9 mouse cellular contexts compared by ENCODE assay signal in the genomic region with DNA sequence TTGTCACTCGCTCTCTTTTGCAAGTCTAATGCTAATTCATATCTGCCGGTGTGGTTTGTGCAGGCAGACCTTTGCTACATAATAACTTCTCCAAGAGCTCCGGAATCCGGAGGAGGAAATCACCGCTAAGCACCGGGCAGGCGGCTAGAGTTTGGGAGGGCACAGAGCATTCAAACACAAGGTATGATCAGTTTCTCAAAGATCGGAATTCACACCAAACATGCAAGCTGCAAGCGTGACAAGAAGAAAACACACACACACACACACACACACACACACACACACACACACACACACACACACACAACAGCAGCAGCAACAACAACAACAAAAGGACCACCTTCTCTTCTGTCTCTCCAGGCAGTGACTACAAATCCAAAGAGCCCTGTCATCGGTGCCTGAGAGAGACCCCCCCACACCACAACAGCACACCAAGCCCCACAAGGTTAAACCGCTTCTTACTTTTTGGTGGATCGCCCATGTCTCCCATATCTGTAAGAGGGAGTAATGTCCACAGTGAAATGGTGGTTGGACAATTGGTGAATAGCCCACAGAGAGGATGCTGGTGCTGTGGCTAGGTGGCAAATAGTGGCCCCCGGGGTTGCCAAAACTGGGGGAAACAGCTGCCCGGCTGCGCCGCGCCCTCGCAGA. TPM values are rescaled to one million over a fixed set of nuclear protein-coding genes. Genes with fewer than 3 reads are reported as not detected.
DNase-seq lines count a peak whose midpoint lies in the region; ATAC-seq lines count a peak whose summit lies in the region.
"Had no signal": no experiment of that assay in that cellular context is flagged by ENCODE, and none has a peak within 500 bp of the region (broad histone marks: within the 10 kb centered on the region; RNA-seq: fewer than 3 reads in every experiment).

No protein-coding gene starts in this region.

- intact Hi-C loops in heart, postnatal 25 days (cut with DNase I) = loop anchor here (10.0 kb wide), 1 partner anchor 396 kb away; no protein-coding TSS in a partner anchor

- no peaks in the 10 kb centered on the region for H3K4me1 ChIP-seq in heart, embryonic 11.5 days (ENCODE audit: control insufficient read depth, insufficient read depth, low read length)
- peaks cover 8% of the 10 kb centered on the region for H3K4me1 ChIP-seq in hindbrain, embryonic 15.5 days (replicated peaks)
- peaks cover 9% of the 10 kb centered on the region for H3K4me1 ChIP-seq in midbrain, embryonic 15.5 days

- no peak for DNase-seq in heart, postnatal 25 days (ENCODE audit: low spot score)
- DNase-seq in ZHBTc4 (ENCODE audit: low read depth, low spot score) (peak; percentile 26), MN1 (ENCODE audit: low spot score) (no peak)
- no peak for DNase-seq in right cerebral cortex, postnatal 10 days (ENCODE audit: low spot score in 2 of 2)
- no peak for DNase-seq in urinary bladder, adult 18-20 months (ENCODE audit: low spot score in 2 of 2)
- DNase-seq: cerebellum, adult 2 months had no signal

- no peaks in the 10 kb centered on the region for H3K9me3 ChIP-seq in heart, embryonic 11.5 days (replicated peaks; ENCODE audit: control insufficient read depth, low read length)
- H3K9me3 ChIP-seq in hindbrain, embryonic 15.5 days = no peaks in the 10 kb centered on the region
- no peaks in the 10 kb centered on the region for H3K9me3 ChIP-seq in midbrain, embryonic 15.5 days

- peak overlapping the region; percentile 58; the same call in 1 of the 2 replicates for H3K9ac ChIP-seq in heart, embryonic 11.5 days (ENCODE audit: low read depth, low read length)
- H3K9ac ChIP-seq in hindbrain, embryonic 15.5 days = no peak overlapping the region
- H3K9ac ChIP-seq in midbrain, embryonic 15.5 days = no peak overlapping the region

- ATAC-seq in heart, embryonic 11.5 days (replicated peaks; ENCODE audit: insufficient number of reproducible peaks, low FRiP score, low TSS enrichment) = peak; percentile 8; the same call in 1 of the 2 replicates
- 0 out of 2 replicates have a peak, but pooled peaks have one; percentile 46 for ATAC-seq in hindbrain, embryonic 15.5 days (ENCODE audit: low FRiP score, low read depth)
- peak; percentile 38 for ATAC-seq in midbrain, embryonic 15.5 days (replicated peaks)

- under 1% methylated on average over 18 of the region's 18 CpGs for WGBS in heart, embryonic 11.5 days (ENCODE audit: insufficient replicate concordance)
- 0% methylated on average over 18 of the region's 18 CpGs for WGBS in hindbrain, embryonic 15.5 days
- WGBS in midbrain, embryonic 15.5 days = under 1% methylated on average over 18 of the region's 18 CpGs

- H3K27ac ChIP-seq in heart, embryonic 11.5 days (ENCODE audit: low read depth, low read length) = peak overlapping the region; percentile 50; the same call in 1 of the 2 replicates
- no peak overlapping the region for H3K27ac ChIP-seq in hindbrain, embryonic 15.5 days (replicated peaks)
- 0 out of 2 replicates have a peak overlapping the region, but pooled peaks have one; percentile 15 for H3K27ac ChIP-seq in midbrain, embryonic 15.5 days

- no peaks in the 10 kb centered on the region for H3K36me3 ChIP-seq in heart, embryonic 11.5 days (ENCODE audit: control insufficient read depth, insufficient read depth, low read length)
- H3K36me3 ChIP-seq in hindbrain, embryonic 15.5 days = no peaks in the 10 kb centered on the region
- H3K36me3 ChIP-seq in midbrain, embryonic 15.5 days (replicated peaks) = no peaks in the 10 kb centered on the region

- peak overlapping the region; percentile 96 for H3K4me2 ChIP-seq in heart, embryonic 11.5 days
- peak overlapping the region; percentile 67 for H3K4me2 ChIP-seq in hindbrain, embryonic 15.5 days
- peak overlapping the region; percentile 82 for H3K4me2 ChIP-seq in midbrain, embryonic 15.5 days

- peak overlapping the region; percentile 66 for H3K4me3 ChIP-seq in heart, embryonic 11.5 days (ENCODE audit: low read depth, low read length)
- peak overlapping the region; percentile 41 for H3K4me3 ChIP-seq in hindbrain, embryonic 15.5 days
- H3K4me3 ChIP-seq in midbrain, embryonic 15.5 days = peak overlapping the region; percentile 43

- peaks cover 63% of the 10 kb centered on the region for H3K27me3 ChIP-seq in heart, embryonic 11.5 days (ENCODE audit: control insufficient read depth, insufficient read depth, low read length)
- peaks cover 78% of the 10 kb centered on the region for H3K27me3 ChIP-seq in hindbrain, embryonic 15.5 days
- peaks cover 65% of the 10 kb centered on the region for H3K27me3 ChIP-seq in midbrain, embryonic 15.5 days (replicated peaks)

RNA-seq across cellular contexts. Expression of a gene that starts 0.4 kb away (rescaled TPM):
- 8.4 and 13.9 TPM in 2 replicates for polyA plus RNA-seq in heart, embryonic 11.5 days (2014; fragmentation: Nextera tagmentation; extraction: Ambion mirVana)
- total RNA-seq in heart, postnatal 25 days (2021) = under 1 TPM; 0.10 to 0.48 TPM
- polyA plus RNA-seq in hindbrain, embryonic 15.5 days (2015; fragmentation: Nextera tagmentation; extraction: Ambion mirVana) = 14.5 and 20.6 TPM in 2 replicates
- 30.7 and 33.8 TPM in 2 replicates for polyA plus RNA-seq in midbrain, embryonic 15.5 days (2015; fragmentation: Nextera tagmentation; extraction: Ambion mirVana)
